Mouse (Mus musculus) MEL (cell line): ENCODE measurements at regions not wholly inside any gene's neighbourhood (a gene's known extent, or its start where the extent isn't known, plus 50 kb on each side); places are given as distances from the start of the nearest gene placed in this dataset.

Experiments used
- DNase-seq: peaks from one replicate; pipeline ENCODE4 v3.0.0; 2011; ENCODE audit warnings: low read depth, low spot score
- H3K27ac ChIP-seq: 2 replicates; pipeline ENCODE4 v1.5.1; 2012; ENCODE audit warnings: low read depth, mild to moderate bottlenecking, control low read depth, low read length, moderate library complexity; ENCODE audit not compliant: control insufficient read depth
- H3K27me3 ChIP-seq, 2 experiments: fragments of 150-350 bp in 1 of 2; sonication (generic) in 1 of 2; 2 replicates each; pipeline ENCODE4 v1.6.1; 2012; ENCODE audit warnings: low read length in 2 of 2, mild to moderate bottlenecking in 2 of 2, improper control_type of control experiment in 1 of 2, moderate library complexity in 1 of 2; ENCODE audit not compliant: insufficient read depth in 2 of 2, control insufficient read depth in 1 of 2
- H3K36me3 ChIP-seq, 2 experiments: 2 replicates each; pipeline ENCODE4 v1.6.1; 2012 to 2014; ENCODE audit warnings: low read length in 2 of 2, improper control_type of control experiment in 1 of 2, inconsistent platforms in 1 of 2, mild to moderate bottlenecking in 1 of 2; ENCODE audit not compliant: insufficient read depth in 2 of 2, control insufficient read depth in 1 of 2
- H3K4me1 ChIP-seq, 2 experiments: fragments of 150-350 bp in 1 of 2; sonication (generic) in 1 of 2; 2 replicates each; pipeline ENCODE4 v1.6.1; 2012; ENCODE audit warnings: low read length in 2 of 2, improper control_type of control experiment in 1 of 2, mild to moderate bottlenecking in 1 of 2; ENCODE audit not compliant: insufficient read depth in 2 of 2, control insufficient read depth in 1 of 2
- H3K4me3 ChIP-seq, 2 experiments: fragments of 150-350 bp in 1 of 2; sonication (generic) in 1 of 2; 2 replicates each; pipeline ENCODE4 v1.5.1; 2012; ENCODE audit warnings: low read depth in 2 of 2, low read length in 2 of 2, mild to moderate bottlenecking in 2 of 2, moderate library complexity in 2 of 2, control low read depth in 1 of 2, improper control_type of control experiment in 1 of 2; ENCODE audit not compliant: control insufficient read depth in 1 of 2, insufficient read depth in 1 of 2
- H3K79me2 ChIP-seq: 2 replicates; pipeline ENCODE4 v1.6.1; 2012; ENCODE audit warnings: mild to moderate bottlenecking, low read length, moderate library complexity; ENCODE audit not compliant: control insufficient read depth, poor library complexity, insufficient read depth
- H3K9ac ChIP-seq: 2 replicates; pipeline ENCODE4 v1.6.1; 2012; ENCODE audit warnings: low read depth, mild to moderate bottlenecking, control low read depth, low read length, moderate library complexity; ENCODE audit not compliant: control insufficient read depth, poor library complexity, severe bottlenecking
- H3K9me3 ChIP-seq: fragments of 150-350 bp; sonication (generic); replicated peaks from 2 replicates; pipeline ENCODE4 v1.6.1; 2012; ENCODE audit warnings: mild to moderate bottlenecking, low read length, improper control_type of control experiment, moderate library complexity; ENCODE audit not compliant: insufficient read depth
- CHD1 ChIP-seq: IDR thresholded peaks from 2 replicates; pipeline ENCODE4 v1.6.1; 2012; ENCODE audit warnings: low read depth, mild to moderate bottlenecking, inconsistent platforms, low read length, improper control_type of control experiment
- E2F4 ChIP-seq: IDR thresholded peaks from 2 replicates; pipeline ENCODE4 v1.6.1; 2011; ENCODE audit warnings: low read depth, low read length, improper control_type of control experiment, borderline replicate concordance
- EP300 ChIP-seq, 2 experiments: IDR thresholded peaks; 2 replicates each; pipeline ENCODE4 v1.6.1; 2011; ENCODE audit warnings: improper control_type of control experiment in 2 of 2, low read length in 2 of 2, low read depth in 1 of 2, mild to moderate bottlenecking in 1 of 2
- ETS1 ChIP-seq: IDR thresholded peaks from 2 replicates; pipeline ENCODE4 v1.6.1; 2012; ENCODE audit warnings: low read depth, mild to moderate bottlenecking, inconsistent platforms, low read length, improper control_type of control experiment, moderate library complexity
- HCFC1 ChIP-seq: IDR thresholded peaks from 2 replicates; pipeline ENCODE4 v1.6.1; 2012; ENCODE audit warnings: low read depth, mild to moderate bottlenecking, inconsistent platforms, low read length, improper control_type of control experiment, moderate library complexity
- KAT2A ChIP-seq: conservative IDR thresholded peaks from 2 replicates; pipeline ENCODE4 v1.6.1; 2012; ENCODE audit warnings: low read depth, low read length, improper control_type of control experiment, inconsistent platforms
- MAX ChIP-seq: IDR thresholded peaks from 2 replicates; pipeline ENCODE4 v1.6.1; 2011; ENCODE audit warnings: low read length, improper control_type of control experiment
- MYC ChIP-seq: IDR thresholded peaks from 2 replicates; pipeline ENCODE4 v1.6.1; 2011; ENCODE audit warnings: low read depth, mild to moderate bottlenecking, low read length, improper control_type of control experiment, moderate library complexity
- NRF1 ChIP-seq: IDR thresholded peaks from 2 replicates; pipeline ENCODE4 v1.6.1; 2014; ENCODE audit warnings: low read depth, mild to moderate bottlenecking, inconsistent platforms, low read length, improper control_type of control experiment, moderate library complexity; ENCODE audit not compliant: poor library complexity, insufficient read depth, severe bottlenecking
- POLR2A ChIP-seq, 2 experiments: IDR thresholded peaks; 2 replicates each; pipeline ENCODE4 v1.6.1; 2011 to 2012; ENCODE audit warnings: low read length in 2 of 2, mild to moderate bottlenecking in 2 of 2, control low read depth in 1 of 2, improper control_type of control experiment in 1 of 2, low read depth in 1 of 2, moderate library complexity in 1 of 2; ENCODE audit not compliant: control insufficient read depth in 1 of 2, insufficient read depth in 1 of 2, poor library complexity in 1 of 2
- POLR2AphosphoS5 ChIP-seq: IDR thresholded peaks from 2 replicates; pipeline ENCODE4 v1.6.1; 2012; ENCODE audit warnings: low read depth, borderline replicate concordance, mild to moderate bottlenecking, inconsistent platforms, low read length, moderate library complexity, mixed read lengths
- RCOR1 ChIP-seq: IDR thresholded peaks from 2 replicates; pipeline ENCODE4 v1.6.1; 2012; ENCODE audit warnings: low read depth, mild to moderate bottlenecking, inconsistent platforms, low read length, improper control_type of control experiment
- SMC3 ChIP-seq: IDR thresholded peaks from 2 replicates; pipeline ENCODE4 v1.6.1; 2011; ENCODE audit warnings: low read depth, low read length, improper control_type of control experiment
- TBP ChIP-seq: IDR thresholded peaks from 2 replicates; pipeline ENCODE4 v1.8.0; 2011; ENCODE audit warnings: low read depth, low read length, improper control_type of control experiment
- UBTF ChIP-seq: IDR thresholded peaks from 2 replicates; pipeline ENCODE4 v1.6.1; 2012; ENCODE audit warnings: low read depth, mild to moderate bottlenecking, inconsistent platforms, low read length, improper control_type of control experiment, moderate library complexity, borderline replicate concordance; ENCODE audit not compliant: insufficient read depth
- USF1 ChIP-seq: IDR thresholded peaks from 2 replicates; pipeline ENCODE4 v1.6.1; 2014; ENCODE audit warnings: low read depth, mild to moderate bottlenecking, inconsistent platforms, low read length, improper control_type of control experiment, moderate library complexity
- USF2 ChIP-seq, 2 experiments: IDR thresholded peaks; 2 replicates each; pipeline ENCODE4 v1.6.1; 2011 to 2012; ENCODE audit warnings: improper control_type of control experiment in 2 of 2, low read length in 2 of 2, borderline replicate concordance in 1 of 2, inconsistent platforms in 1 of 2, low read depth in 1 of 2, mild to moderate bottlenecking in 1 of 2; ENCODE audit not compliant: insufficient read depth in 1 of 2
- ZC3H11A ChIP-seq: IDR thresholded peaks from 2 replicates; pipeline ENCODE4 v1.6.1; 2012; ENCODE audit warnings: low read depth, mild to moderate bottlenecking, inconsistent platforms, low read length, improper control_type of control experiment

DNA sequence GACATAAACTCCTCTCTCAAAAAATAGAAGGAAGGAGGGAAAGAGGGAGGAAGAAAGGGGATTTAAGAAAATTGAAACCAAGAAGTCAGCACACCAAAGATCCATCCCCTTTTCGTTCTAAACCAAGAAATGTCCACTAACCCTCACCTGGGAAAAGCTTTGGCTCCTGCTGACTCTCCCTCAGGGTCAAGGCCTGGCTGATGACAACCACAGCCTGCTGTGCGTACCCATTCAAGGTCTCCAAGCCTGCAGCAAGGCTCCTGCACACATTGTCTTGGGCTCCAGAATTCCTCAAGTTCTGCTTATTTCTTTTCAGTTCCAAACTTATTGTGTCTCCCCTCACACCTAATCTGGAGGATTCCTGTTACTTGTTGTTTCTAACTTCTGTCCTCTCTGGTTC lies 113.9 kb upstream of the Il12b start:
- Histone ChIP-seq H3K9me3 (no peaks in the 10 kb centered on the region), H3K4me1 (no peaks in the 10 kb centered on the region), H3K27me3 (no peaks in the 10 kb centered on the region), H3K36me3 (no peaks in the 10 kb centered on the region), H3K9ac (no peak overlapping the region), H3K4me3 (no peak overlapping the region), H3K79me2 (no peaks in the 10 kb centered on the region)
- DNase-seq, result no peak
- TF ChIP-seq USF1 (no peak), UBTF (no peak), CHD1 (no peak), MAX (no peak), POLR2AphosphoS5 (no peak), NRF1 (no peak), MYC (no peak), E2F4 (no peak), ZC3H11A (no peak), ETS1 (no peak)
- TF ChIP-seq, all 39 proteins: peak for 0
- no peak overlapping the region for H3K27ac ChIP-seq

DNA sequence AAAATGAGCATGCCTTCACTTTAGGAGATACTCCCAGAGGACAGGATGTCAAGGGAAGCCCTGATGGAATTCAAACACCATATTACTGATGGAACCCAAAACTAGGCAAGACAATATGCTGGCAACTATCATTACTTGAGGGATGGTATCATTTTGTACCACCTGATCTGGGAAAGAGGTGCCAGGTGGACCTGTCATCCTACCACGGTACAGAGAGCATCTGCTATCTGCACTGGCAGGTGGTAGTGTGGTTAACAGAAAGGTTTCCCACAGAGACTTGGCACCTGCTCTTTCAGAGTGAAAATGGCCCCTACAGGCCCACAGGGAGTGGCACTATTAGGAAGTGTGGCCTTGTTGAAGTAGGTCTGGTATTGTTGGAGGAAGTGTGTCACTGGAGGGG lies 111.0 kb upstream of the Il12b start:
- no peak overlapping the region for H3K9ac ChIP-seq
- no peak for TF ChIP-seq RCOR1
- no peak for TF ChIP-seq KAT2A
- TF ChIP-seq NRF1, result no peak
- TF ChIP-seq HCFC1, result no peak
- TF ChIP-seq SMC3, result no peak
- TF ChIP-seq POLR2A (IDR thresholded peaks at IDR 0.05; ENCODE audit: control insufficient read depth in 1 of 2, insufficient read depth in 1 of 2, low read depth in 1 of 2, low read length in 2 of 2, poor library complexity in 1 of 2), result no peak
- TF ChIP-seq MYC, result no peak
- TF ChIP-seq CHD1, result no peak
- TF ChIP-seq, all 39 proteins: peak for 0
- Histone ChIP-seq H3K79me2 (no peaks in the 10 kb centered on the region), H3K4me3 (no peak overlapping the region), H3K9me3 (no peaks in the 10 kb centered on the region), H3K27me3 (no peaks in the 10 kb centered on the region), H3K36me3 (no peaks in the 10 kb centered on the region), H3K4me1 (no peaks in the 10 kb centered on the region), H3K27ac (no peak overlapping the region)
- DNase-seq, result no peak

- H3K4me3 ChIP-seq, result no peak overlapping the region
- no peaks in the 10 kb centered on the region for H3K9me3 ChIP-seq
- no peak overlapping the region for H3K9ac ChIP-seq
- no peak overlapping the region for H3K27ac ChIP-seq
- TF ChIP-seq USF2 (IDR thresholded peaks at IDR 0.05; ENCODE audit: borderline replicate concordance in 1 of 2, insufficient read depth in 1 of 2, low read depth in 1 of 2, low read length in 2 of 2), result no peak
- no peak for TF ChIP-seq EP300 (IDR thresholded peaks at IDR 0.05; ENCODE audit: low read depth in 1 of 2, low read length in 2 of 2)
- TF ChIP-seq TBP, result no peak
- TF ChIP-seq, all 39 proteins: peak for 0
- H3K36me3 ChIP-seq, result no peaks in the 10 kb centered on the region
- no peaks in the 10 kb centered on the region for H3K27me3 ChIP-seq
- H3K4me1 ChIP-seq, result no peaks in the 10 kb centered on the region
- H3K79me2 ChIP-seq, result no peaks in the 10 kb centered on the region
- no peak for DNase-seq
These were observed 96.1 kb upstream of the Il12b start for GRCm38 (mm10) chr11:44303786-44304185.
